Mouse (Mus musculus): ENCODE data around the gene Ints1.

DNA sequence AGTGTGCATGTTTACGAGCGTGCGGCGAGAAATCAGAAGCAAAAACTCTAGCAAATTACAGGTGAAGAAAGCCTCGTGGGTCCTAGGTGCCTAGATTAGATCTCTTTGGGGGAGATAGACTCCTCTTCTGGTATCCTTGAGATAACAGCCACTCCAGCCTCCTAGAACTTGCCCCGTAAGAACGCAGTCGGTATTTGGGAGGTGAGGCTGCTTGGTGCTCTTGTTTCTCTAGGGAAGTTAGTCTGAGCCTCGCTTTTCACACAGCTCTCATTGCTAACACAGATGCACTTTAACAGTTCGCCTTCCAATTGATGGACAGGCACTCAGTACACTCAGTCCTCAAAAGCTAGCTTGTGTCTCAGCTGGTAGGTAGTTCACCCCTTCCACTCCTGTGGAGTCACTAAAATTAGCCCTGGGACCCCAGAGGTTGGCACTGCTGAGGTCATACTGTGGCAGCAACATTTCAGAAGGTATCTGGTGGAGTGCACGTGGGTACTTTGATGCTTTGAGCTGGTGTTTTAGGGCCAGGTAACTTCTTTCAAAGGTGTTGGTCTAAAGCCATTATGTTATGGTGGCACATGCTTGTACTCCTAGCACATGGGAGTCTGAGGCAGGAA lies 16.8 kb upstream of the Ints1 start:
- TF ChIP-seq CTCF (IDR thresholded peaks at IDR 0.05; ENCODE audit: borderline replicate concordance, insufficient read depth, low read depth, low read length) (no peak), POLR2A (IDR thresholded peaks at IDR 0.05; ENCODE audit: borderline replicate concordance, insufficient read depth, low read length) (no peak)

Measured in cerebellum, adult 2 months (tissue).